Mouse (Mus musculus): ENCODE measurements around the gene Wdr18.

- TF ChIP-seq KAT2A (IDR thresholded peaks at IDR 0.05; ENCODE audit: insufficient replicate concordance, low read length): no peak
- TF ChIP-seq HCFC1 (IDR thresholded peaks at IDR 0.05; ENCODE audit: low read depth, low read length): no peak
- no peak for TF ChIP-seq MXI1 (IDR thresholded peaks at IDR 0.05; ENCODE audit: low read depth, low read length)
- no peak for TF ChIP-seq CTCF (conservative IDR thresholded peaks at IDR 0.05 in 1 of 2, IDR thresholded peaks at IDR 0.05 in 1 of 2; ENCODE audit: low read depth in 2 of 2, low read length in 2 of 2)
These were observed 7.0 kb downstream of the Wdr18 start for GRCm38 (mm10) chr10:79966886-79967400.
